ENCODE assay signal across 8 mouse cellular contexts in genomic region chr13:3633895-3634811, GRCm38 (mm10). TPM values are rescaled to one million over a fixed set of nuclear protein-coding genes. Genes with fewer than 3 reads are reported as not detected.
DNase-seq lines count a peak whose midpoint lies in the region; ATAC-seq and TF ChIP-seq lines count a peak whose summit lies in the region.

Asb13 (plus strand) TSS chr13:3634032.

- WGBS in forebrain, embryonic 16.5 days, result under 1% methylated on average over 47 of the region's 47 CpGs
- 1% methylated on average over 47 of the region's 47 CpGs for WGBS in lung, adult 2 months
- 2% methylated on average over 47 of the region's 47 CpGs for WGBS in neural tube, embryonic 15.5 days

- H3K4me1 ChIP-seq in forebrain, embryonic 16.5 days (replicated peaks; ENCODE audit: control insufficient read depth, insufficient read depth, low read length), result no peaks in the 10 kb centered on the region
- H3K4me1 ChIP-seq in lung, adult 2 months (ENCODE audit: control insufficient read depth, insufficient read depth, low read length), result peaks cover 2% of the 10 kb centered on the region; the same call in 1 of the 2 replicates
- H3K4me1 ChIP-seq in neural tube, embryonic 15.5 days, result peaks cover 10% of the 10 kb centered on the region; the same call in 1 of the 2 replicates

- H3K9me3 ChIP-seq in forebrain, embryonic 16.5 days (ENCODE audit: control insufficient read depth, low read length), result no peaks in the 10 kb centered on the region
- no peaks in the 10 kb centered on the region for H3K9me3 ChIP-seq in neural tube, embryonic 15.5 days (replicated peaks)

- peak within 1 kb of the TSS; percentile 81 for H3K4me3 ChIP-seq in forebrain, embryonic 16.5 days (replicated peaks; ENCODE audit: low read length)
- H3K4me3 ChIP-seq in layer of hippocampus, adult 2 months, result peak within 1 kb of the TSS; percentile 79
- H3K4me3 ChIP-seq in lung, adult 2 months (replicated peaks; ENCODE audit: extremely low read depth, low read depth, low read length), result peak within 1 kb of the TSS; percentile 76
- peak within 1 kb of the TSS; percentile 79 for H3K4me3 ChIP-seq in neural tube, embryonic 15.5 days (replicated peaks)

- H3K9ac ChIP-seq in forebrain, embryonic 16.5 days (replicated peaks; ENCODE audit: low read depth, low read length), result peak within 1 kb of the TSS; percentile 91
- peak within 1 kb of the TSS; percentile 83 for H3K9ac ChIP-seq in neural tube, embryonic 15.5 days (replicated peaks)

- peak; percentile 60 for TF ChIP-seq CTCF in layer of hippocampus, adult 2 months (conservative IDR thresholded peaks at IDR 0.05)
- no peak for TF ChIP-seq CTCF in lung, adult 2 months (IDR thresholded peaks at IDR 0.05; ENCODE audit: insufficient read depth, low read length)

- DNase-seq in ES-CJ7 (ENCODE audit: low read depth, low spot score), result peak; percentile 67
- peak; percentile 90 for DNase-seq in cerebellum, adult 18-20 months
- DNase-seq in heart, postnatal 25 days (ENCODE audit: low spot score), result peak; percentile 74
- DNase-seq in layer of hippocampus, adult 2 months (ENCODE audit: low spot score in 2 of 2), result peak; percentile 82 to 86
- peak; percentile 80 for DNase-seq in lung, adult 2 months
- DNase-seq in testis, postnatal 10 days (ENCODE audit: low spot score), result peak; percentile 80

- TF ChIP-seq POLR2A in lung, adult 2 months (IDR thresholded peaks at IDR 0.05; ENCODE audit: borderline replicate concordance, extremely low read depth, low read depth, low read length), result peak; percentile 49; the same call in 1 of the 2 replicates

- intact Hi-C loops in heart, postnatal 25 days (cut with DNase I), result loop anchor here (2.0 kb wide), 1 partner anchor 23 kb away; the partner anchor contains the start of gene Fam208b

- no peaks in the 10 kb centered on the region for H3K36me3 ChIP-seq in forebrain, embryonic 16.5 days (ENCODE audit: control insufficient read depth, insufficient read depth)
- H3K36me3 ChIP-seq in neural tube, embryonic 15.5 days, result no peaks in the 10 kb centered on the region

- peak; percentile 96 for ATAC-seq in forebrain, embryonic 16.5 days
- ATAC-seq in neural tube, embryonic 15.5 days (ENCODE audit: low FRiP score), result peak; percentile 95

- H3K27me3 ChIP-seq in forebrain, embryonic 16.5 days (replicated peaks; ENCODE audit: control insufficient read depth, insufficient read depth, low read length), result no peaks in the 10 kb centered on the region
- H3K27me3 ChIP-seq in neural tube, embryonic 15.5 days (replicated peaks), result peaks cover 4% of the 10 kb centered on the region; the same call in 1 of the 2 replicates

- peak within 1 kb of the TSS; percentile 57 for H3K4me2 ChIP-seq in forebrain, embryonic 16.5 days (ENCODE audit: low read length)
- peak within 1 kb of the TSS; percentile 75 for H3K4me2 ChIP-seq in neural tube, embryonic 15.5 days

- H3K27ac ChIP-seq in forebrain, embryonic 16.5 days (ENCODE audit: low read length), result no peak within 1 kb of the TSS; the same call in 1 of the 2 replicates
- peak within 1 kb of the TSS; percentile 87 for H3K27ac ChIP-seq in layer of hippocampus, adult 2 months
- peak within 1 kb of the TSS; percentile 78 for H3K27ac ChIP-seq in neural tube, embryonic 15.5 days (replicated peaks)

RNA-seq across cellular contexts. Expression of gene Asb13, which starts in this region (rescaled TPM):
- polyA plus RNA-seq in forebrain, embryonic 16.5 days (2015; fragmentation: Nextera tagmentation; extraction: Ambion mirVana), result 12.0 and 19.7 TPM in 2 replicates
- total RNA-seq in heart, postnatal 25 days (2021), result 1 to 10 TPM; 7.0 to 9.6 TPM
- total RNA-seq in layer of hippocampus, adult 2 months (2021), result 10 to 100 TPM; 31.8 to 35.1 TPM
- polyA plus RNA-seq in lung, adult 2 months (2012; rRNA removed), result 19.9 and 21.6 TPM in 2 replicates
- polyA plus RNA-seq in neural tube, embryonic 15.5 days (2015; fragmentation: Nextera tagmentation; extraction: Ambion mirVana), result 13.4 and 15.3 TPM in 2 replicates
